Mouse (Mus musculus) midbrain, embryonic 13.5 days (tissue): Measurements from ENCODE around the gene Retn. TPM values are rescaled to one million over a fixed set of nuclear protein-coding genes. Genes with fewer than 3 reads are reported as not detected.

ENCODE experiments used
- ATAC-seq: fragments of 200-750 bp; cut with Nextera tagmentation; 2 replicates; pipeline ENCODE4 v1.8.0; 2017; ENCODE audit warnings: mild to moderate bottlenecking, moderate TSS enrichment, moderate library complexity
- H3K27ac ChIP-seq: fragments of 300-500 bp; sonication (generic); 2 replicates; pipeline ENCODE4 v1.5.1; 2015; ENCODE audit warnings: inconsistent platforms, mild to moderate bottlenecking, moderate library complexity
- H3K27me3 ChIP-seq: fragments of 300-500 bp; sonication (generic); 2 replicates; pipeline ENCODE4 v1.6.1; 2015; ENCODE audit warnings: mild to moderate bottlenecking, inconsistent platforms
- H3K36me3 ChIP-seq: fragments of 300-500 bp; sonication (generic); 2 replicates; pipeline ENCODE4 v1.6.1; 2015; ENCODE audit warnings: mild to moderate bottlenecking, inconsistent platforms
- H3K4me1 ChIP-seq: fragments of 300-500 bp; sonication (generic); replicated peaks from 2 replicates; pipeline ENCODE4 v1.6.1; 2015; ENCODE audit warnings: inconsistent platforms
- H3K4me2 ChIP-seq: fragments of 300-500 bp; sonication (generic); replicated peaks from 2 replicates; pipeline ENCODE4 v1.6.1; 2015; ENCODE audit warnings: moderate library complexity, mild to moderate bottlenecking, inconsistent platforms
- H3K4me3 ChIP-seq: fragments of 300-500 bp; sonication (generic); replicated peaks from 2 replicates; pipeline ENCODE4 v1.5.1; 2015; ENCODE audit warnings: mild to moderate bottlenecking, inconsistent platforms
- H3K9ac ChIP-seq: fragments of 300-500 bp; sonication (generic); replicated peaks from 2 replicates; pipeline ENCODE4 v1.6.1; 2015; ENCODE audit warnings: mild to moderate bottlenecking, inconsistent platforms
- H3K9me3 ChIP-seq: fragments of 300-500 bp; sonication (generic); 2 replicates; pipeline ENCODE4 v1.6.1; 2016; ENCODE audit warnings: mild to moderate bottlenecking, inconsistent platforms
- WGBS: fragments of 180-500 bp; shearing (Covaris S2); methylation state at CpG from one replicate; pipeline ENCODE4 v1.1.7; 2015; 5-methylcytosine and 5-hydroxymethylcytosine counted together
- polyA plus RNA-seq: library from polyadenylated mRNA; unstranded; fragments of >200 nt; fragmentation: Nextera tagmentation; extraction: Ambion mirVana; gene quantifications from 2 replicates; pipeline ENCODE4 v1.2.1, GENCODE M21; 2015

The Retn gene
- polyA plus RNA-seq, 1 experiment from 2014 or later = 0.24 TPM

DNA sequence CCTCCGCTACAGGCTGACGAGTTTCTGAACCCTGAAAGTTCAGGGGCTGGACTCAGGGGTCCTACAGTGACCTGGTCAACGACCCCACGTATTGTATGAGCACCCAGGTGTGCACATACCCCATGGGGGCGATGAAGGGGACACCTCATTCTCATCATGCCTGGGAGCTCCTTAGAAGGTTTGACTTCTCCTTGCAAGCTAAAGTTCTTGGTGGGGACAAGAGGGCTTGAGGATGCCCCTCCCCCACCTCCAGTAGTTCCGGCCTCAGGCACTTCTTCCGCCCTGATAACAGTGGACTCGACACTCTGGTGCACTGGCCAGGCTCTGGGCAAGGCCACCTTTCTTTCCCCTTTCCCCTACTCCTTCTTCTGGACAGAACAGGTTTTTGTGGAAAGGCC is 24.1 kb upstream of the Retn start:
- peak; percentile 3; the same call in 1 of the 2 replicates for ATAC-seq
- peak overlapping the region; percentile 52 for H3K4me3 ChIP-seq

DNA sequence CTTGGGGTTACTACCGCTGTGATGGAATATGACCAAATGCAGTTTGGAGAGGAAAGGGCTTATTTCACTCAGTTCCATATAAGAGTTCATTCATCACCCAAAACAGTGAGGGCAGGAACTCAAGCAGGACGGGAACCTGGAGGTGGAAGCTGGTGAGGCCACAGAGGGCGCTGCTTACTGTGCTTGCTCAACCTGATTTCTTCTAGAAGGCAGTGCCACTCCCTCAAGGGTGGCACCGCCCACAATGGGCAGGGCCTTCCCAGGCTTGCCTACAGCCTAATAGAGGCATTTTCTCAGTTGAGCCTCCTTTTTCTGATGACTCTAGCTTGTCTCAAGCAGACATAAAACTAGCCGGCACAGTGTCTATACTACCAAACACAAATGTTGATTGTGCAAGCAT is 9.8 kb upstream of the Retn start:
- Histone ChIP-seq H3K27ac (no peak overlapping the region), H3K4me1 (no peaks in the 10 kb centered on the region), H3K4me3 (no peak overlapping the region), H3K4me2 (no peak overlapping the region), H3K36me3 (no peaks in the 10 kb centered on the region), H3K9me3 (no peaks in the 10 kb centered on the region), H3K27me3 (no peaks in the 10 kb centered on the region), H3K9ac (no peak overlapping the region)
- WGBS = 23% methylated on average over 5 of the region's 5 CpGs
- ATAC-seq = no peak

More for the DNA sequence above, 24.1 kb upstream of the Retn start:
- WGBS = 21% methylated on average over 8 of the region's 8 CpGs
- no peak overlapping the region for H3K27ac ChIP-seq
- H3K27me3 ChIP-seq = peaks cover 28% of the 10 kb centered on the region
- 0 out of 2 replicates have a peak overlapping the region, but pooled peaks have one; percentile 56 for H3K9ac ChIP-seq
- peak overlapping the region; percentile 71 for H3K4me2 ChIP-seq
- H3K36me3 ChIP-seq = no peaks in the 10 kb centered on the region
- peaks cover 8% of the 10 kb centered on the region for H3K4me1 ChIP-seq
- no peaks in the 10 kb centered on the region for H3K9me3 ChIP-seq

DNA sequence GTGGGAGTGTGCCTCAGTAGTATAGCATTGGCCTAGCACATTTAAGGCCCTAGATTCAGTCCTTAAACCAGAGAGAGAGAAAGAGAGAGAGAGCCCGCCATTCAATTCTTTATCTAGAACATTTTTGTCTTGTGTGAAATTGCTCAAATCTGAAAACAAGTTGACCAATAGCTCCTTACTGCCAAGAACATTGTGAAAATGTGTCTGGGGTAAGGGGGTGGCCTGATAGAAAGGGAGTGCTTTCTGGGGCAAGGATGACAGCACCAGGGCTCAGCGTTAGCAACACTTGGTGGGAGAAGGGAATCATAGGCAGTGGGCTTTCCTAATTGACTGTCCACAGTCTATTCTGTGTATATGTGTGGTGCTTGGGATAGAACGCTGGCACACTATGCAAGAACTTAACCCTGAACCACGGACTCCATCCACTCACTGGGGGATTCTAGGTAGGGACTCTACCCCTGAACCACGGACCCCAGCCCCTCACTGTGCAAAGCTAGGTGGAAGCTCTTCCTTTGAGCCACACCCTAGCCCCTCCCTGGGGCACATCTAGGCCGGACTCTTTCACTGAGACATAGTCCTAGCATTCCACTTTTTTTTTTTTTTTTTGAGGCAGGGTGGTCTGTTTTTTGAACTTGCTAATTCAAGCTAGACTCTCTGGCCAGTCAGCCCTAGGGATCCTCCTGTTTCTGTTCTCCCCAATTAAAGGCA is 8.6 kb upstream of the Retn start:
- no peak overlapping the region for H3K27ac ChIP-seq
- H3K9ac ChIP-seq = no peak overlapping the region
- 85% methylated on average over 6 of the region's 6 CpGs for WGBS
- no peak overlapping the region for H3K4me2 ChIP-seq
- ATAC-seq = no peak
- no peaks in the 10 kb centered on the region for H3K4me1 ChIP-seq
- no peaks in the 10 kb centered on the region for H3K9me3 ChIP-seq
- H3K4me3 ChIP-seq = no peak overlapping the region
- no peaks in the 10 kb centered on the region for H3K27me3 ChIP-seq
- no peaks in the 10 kb centered on the region for H3K36me3 ChIP-seq

DNA sequence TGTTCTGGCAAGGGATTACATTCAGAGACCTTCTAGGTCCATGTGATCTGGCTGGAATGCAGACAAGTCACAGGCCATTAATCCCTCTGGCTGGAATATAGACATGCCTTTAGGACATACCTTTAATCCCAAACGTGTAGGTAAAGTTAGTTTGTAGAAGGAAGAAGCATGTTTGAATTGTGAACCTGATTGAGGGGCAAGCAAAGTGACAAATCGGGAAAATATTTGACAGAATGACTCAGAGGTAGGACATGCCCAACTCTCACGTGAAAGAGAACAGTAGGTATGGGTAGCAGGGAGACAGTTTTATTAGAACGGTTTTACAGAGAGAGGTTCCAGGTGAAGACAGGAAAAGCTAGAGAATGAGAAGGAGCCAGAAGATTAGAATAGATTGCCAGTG is 8.0 kb upstream of the Retn start:
- no peak overlapping the region for H3K9ac ChIP-seq
- no peak overlapping the region for H3K27ac ChIP-seq
- no peak overlapping the region for H3K4me3 ChIP-seq
- no peaks in the 10 kb centered on the region for H3K36me3 ChIP-seq
- 84% methylated on average over 4 of the region's 4 CpGs for WGBS
- no peaks in the 10 kb centered on the region for H3K27me3 ChIP-seq
- no peak for ATAC-seq
- H3K4me1 ChIP-seq = no peaks in the 10 kb centered on the region
- H3K9me3 ChIP-seq = no peaks in the 10 kb centered on the region
- no peak overlapping the region for H3K4me2 ChIP-seq

DNA sequence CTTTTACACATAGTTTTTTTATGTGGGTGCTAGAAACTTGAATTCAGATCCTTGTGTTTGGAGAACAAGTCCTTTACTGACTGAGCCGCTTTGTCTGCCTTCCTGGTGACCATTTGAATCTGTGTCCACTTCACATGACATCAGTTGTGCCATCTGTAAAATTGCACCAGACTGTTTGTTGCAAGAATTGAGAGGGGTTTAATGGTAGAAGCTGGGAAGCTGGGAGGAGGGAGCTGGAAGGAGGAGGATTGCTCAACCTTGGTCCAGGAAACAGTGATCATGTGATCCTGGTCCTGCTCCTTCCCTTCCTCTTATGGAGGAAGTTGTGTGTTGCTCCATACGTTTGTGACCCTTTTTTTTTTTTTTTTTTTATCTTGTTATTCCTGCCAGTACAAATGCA is 7.3 kb upstream of the Retn start:
- Histone ChIP-seq H3K4me2 (no peak overlapping the region), H3K9ac (no peak overlapping the region), H3K4me1 (no peaks in the 10 kb centered on the region), H3K27me3 (no peaks in the 10 kb centered on the region), H3K9me3 (no peaks in the 10 kb centered on the region), H3K4me3 (no peak overlapping the region), H3K27ac (no peak overlapping the region), H3K36me3 (no peaks in the 10 kb centered on the region)
- 73% methylated on average over 2 of the region's 2 CpGs for whole genome bisulfite sequencing
- no peak for ATAC-seq

DNA sequence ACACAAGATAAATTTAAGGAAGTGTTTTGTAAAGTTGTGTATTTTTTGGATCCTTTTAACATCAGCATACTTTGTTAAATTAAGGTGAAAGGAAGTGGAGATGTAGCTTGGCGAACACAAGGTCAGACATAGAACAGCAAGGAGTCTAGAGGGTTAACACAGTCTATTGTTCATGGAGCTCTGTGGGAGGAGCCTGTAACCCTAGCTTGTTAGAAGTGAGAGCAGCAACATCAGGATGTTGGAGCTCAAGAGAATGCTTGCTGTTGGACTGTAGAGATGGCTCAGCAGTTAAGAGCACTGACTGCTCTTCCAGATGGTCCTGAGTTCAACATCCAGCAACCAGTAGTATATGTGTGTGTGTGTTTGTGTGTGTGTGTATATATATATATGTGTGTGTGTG is 6.6 kb upstream of the Retn start:
- ATAC-seq = no peak
- no peaks in the 10 kb centered on the region for H3K27me3 ChIP-seq

DNA sequence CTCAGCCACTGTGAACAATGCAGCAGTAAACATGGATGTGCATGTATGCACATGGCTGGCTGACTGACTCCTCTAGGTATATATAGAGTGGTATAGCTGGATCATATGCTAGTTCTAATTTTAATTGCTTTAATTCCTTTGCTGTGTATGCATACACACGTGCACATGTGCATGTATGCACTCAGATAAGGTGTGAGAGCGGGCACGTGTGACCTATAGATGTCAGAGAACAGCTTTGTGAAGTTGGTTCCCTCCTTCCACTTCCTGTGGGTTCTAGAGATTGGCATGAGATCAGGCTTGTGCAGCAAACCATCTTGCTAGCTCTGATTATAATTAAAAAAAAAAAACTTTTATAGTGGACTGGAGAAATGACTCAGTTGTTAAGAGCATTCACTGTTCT is 2.7 kb upstream of the Retn start:
- H3K4me2 ChIP-seq = no peak overlapping the region
- peaks cover 9% of the 10 kb centered on the region for H3K4me1 ChIP-seq
- 70% methylated on average over 3 of the region's 3 CpGs for WGBS
- H3K9ac ChIP-seq = no peak overlapping the region
- H3K27ac ChIP-seq = no peak overlapping the region
- no peaks in the 10 kb centered on the region for H3K27me3 ChIP-seq
- H3K36me3 ChIP-seq = no peaks in the 10 kb centered on the region
- ATAC-seq = no peak
- no peaks in the 10 kb centered on the region for H3K9me3 ChIP-seq
- no peak overlapping the region for H3K4me3 ChIP-seq

More for the DNA sequence above, 6.6 kb upstream of the Retn start:
- 48% methylated on average over 1 of the region's 1 CpGs for WGBS
- Histone ChIP-seq H3K4me1 (no peaks in the 10 kb centered on the region), H3K36me3 (no peaks in the 10 kb centered on the region), H3K9me3 (no peaks in the 10 kb centered on the region), H3K4me3 (no peak overlapping the region), H3K9ac (no peak overlapping the region), H3K27ac (no peak overlapping the region), H3K4me2 (no peak overlapping the region)

DNA sequence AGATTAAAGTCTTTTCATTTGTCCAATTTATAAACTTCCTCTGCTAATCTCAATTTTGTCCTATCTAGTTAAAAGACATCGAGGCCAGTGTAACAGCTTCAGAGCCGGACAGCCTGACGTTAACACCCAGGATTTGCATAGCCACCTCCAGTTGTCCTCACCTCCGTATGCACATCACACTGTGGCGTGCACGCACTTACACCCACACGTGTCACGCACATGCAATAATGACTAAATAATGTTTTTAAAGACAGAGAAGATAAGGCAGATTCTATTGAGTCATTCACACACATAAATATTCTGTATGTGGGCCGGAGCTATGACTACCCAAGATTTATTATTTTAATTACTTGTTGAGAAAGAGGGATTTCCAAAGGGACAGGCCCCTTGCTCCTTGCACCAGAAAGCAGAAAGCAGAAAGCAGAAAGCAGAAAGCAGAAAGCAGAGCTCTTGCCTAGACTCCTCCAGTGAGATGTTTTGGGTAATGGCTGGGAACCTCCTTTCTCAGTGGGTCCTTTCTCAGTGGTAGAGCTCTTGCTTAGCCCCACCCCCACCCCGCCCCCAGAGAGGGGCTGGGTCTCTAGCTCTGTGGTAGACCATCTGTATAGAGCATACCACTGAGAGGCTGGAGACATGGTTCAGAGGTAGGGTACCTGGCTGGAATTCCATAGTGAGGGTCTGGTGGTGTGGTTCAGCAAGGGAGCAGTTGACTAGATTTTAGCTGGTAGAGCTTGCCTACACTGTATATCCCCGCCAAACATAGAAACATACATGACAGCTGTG is 653 bp upstream of the Retn start:
- H3K4me2 ChIP-seq = no peak overlapping the region
- no peak overlapping the region for H3K4me3 ChIP-seq
- no peak overlapping the region for H3K9ac ChIP-seq
- H3K27me3 ChIP-seq = no peaks in the 10 kb centered on the region
- 75% methylated on average over 11 of the region's 11 CpGs for WGBS
- ATAC-seq = no peak
- H3K27ac ChIP-seq = no peak overlapping the region
- no peaks in the 10 kb centered on the region for H3K9me3 ChIP-seq
- H3K36me3 ChIP-seq = no peaks in the 10 kb centered on the region
- H3K4me1 ChIP-seq = peaks cover 9% of the 10 kb centered on the region

DNA sequence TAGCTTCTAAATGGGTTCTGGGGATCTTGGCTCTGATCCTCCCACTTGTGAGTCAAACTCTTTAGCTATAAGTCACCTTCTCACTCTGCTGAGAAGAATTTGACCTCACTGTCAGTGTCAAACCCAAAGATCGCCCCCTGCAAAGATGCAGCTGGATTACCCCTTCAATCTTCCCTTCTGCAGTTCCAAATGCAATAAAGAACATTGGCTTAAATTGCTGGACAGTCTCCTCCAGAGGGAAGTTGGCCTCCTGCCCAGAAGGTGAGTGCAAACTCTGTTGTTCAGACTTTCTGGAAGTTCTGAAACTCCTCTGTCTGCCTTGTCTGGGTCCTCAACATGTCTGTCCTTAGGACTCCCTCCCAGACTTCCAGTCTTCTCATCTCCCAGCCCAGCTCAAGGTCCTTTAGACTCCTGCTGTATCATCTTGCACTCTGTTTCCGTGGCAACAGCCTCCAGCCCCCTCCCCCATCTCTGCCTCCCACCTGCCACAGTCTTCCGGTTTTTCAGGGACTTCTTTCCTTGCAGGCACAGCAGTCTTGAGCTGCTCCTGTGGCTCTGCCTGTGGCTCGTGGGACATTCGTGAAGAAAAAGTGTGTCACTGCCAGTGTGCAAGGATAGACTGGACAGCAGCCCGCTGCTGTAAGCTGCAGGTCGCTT is 1.3 kb downstream of the Retn start:
- peak; percentile 58; the same call in 1 of the 2 replicates for ATAC-seq
- Histone ChIP-seq H3K27me3 (no peaks in the 10 kb centered on the region), H3K4me1 (peaks cover 9% of the 10 kb centered on the region), H3K9ac (0 out of 2 replicates have a peak overlapping the region, but pooled peaks have one; percentile 1), H3K27ac (no peak overlapping the region), H3K9me3 (no peaks in the 10 kb centered on the region), H3K4me3 (no peak overlapping the region), H3K36me3 (no peaks in the 10 kb centered on the region), H3K4me2 (peak overlapping the region; percentile 29)
- 16% methylated on average over 7 of the region's 7 CpGs for WGBS

DNA sequence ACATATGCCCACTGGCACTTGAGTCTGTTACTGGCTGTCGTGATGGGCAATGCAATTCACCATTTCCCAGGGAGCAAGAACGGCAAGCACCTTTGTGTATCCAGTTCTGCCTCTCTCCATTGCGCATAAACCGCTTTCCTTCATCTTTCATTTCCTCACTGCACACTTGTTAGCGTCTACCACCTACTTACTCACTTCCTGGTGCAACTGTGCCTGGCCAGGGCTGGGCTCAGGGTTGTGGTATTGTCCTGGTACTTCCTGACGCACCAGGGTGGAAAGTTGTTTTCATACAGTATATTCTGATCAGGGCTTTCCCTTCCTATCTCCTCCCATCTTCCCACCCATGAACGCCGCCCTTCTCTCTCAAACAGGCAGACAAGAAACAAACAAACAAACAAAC is 5.3 kb downstream of the Retn start:
- Histone ChIP-seq H3K4me3 (no peak overlapping the region), H3K4me2 (no peak overlapping the region), H3K4me1 (peaks cover 9% of the 10 kb centered on the region), H3K9ac (no peak overlapping the region), H3K9me3 (no peaks in the 10 kb centered on the region), H3K27ac (no peak overlapping the region), H3K36me3 (no peaks in the 10 kb centered on the region), H3K27me3 (no peaks in the 10 kb centered on the region)
- no peak for ATAC-seq
- 89% methylated on average over 8 of the region's 8 CpGs for WGBS

DNA sequence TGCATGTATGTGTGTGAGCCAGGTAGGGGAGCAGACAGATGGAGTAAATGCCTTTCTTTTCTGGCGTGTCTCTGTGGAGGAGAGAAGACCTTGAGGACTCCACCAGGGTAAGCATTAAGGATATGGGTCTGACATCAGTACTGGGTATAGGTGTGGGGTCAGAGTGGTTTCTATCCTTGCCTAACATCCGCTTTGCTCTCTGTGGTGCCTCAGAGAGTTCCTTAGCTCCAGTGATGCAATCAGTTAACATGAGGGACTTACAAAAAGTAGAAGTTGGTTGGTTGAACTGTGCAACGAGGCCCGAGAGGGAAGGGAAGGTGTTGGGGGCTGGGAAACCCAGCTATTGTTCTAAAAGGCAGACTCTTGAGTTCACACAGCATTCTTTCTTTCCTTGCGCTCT is 8.8 kb downstream of the Retn start:
- Histone ChIP-seq H3K4me2 (no peak overlapping the region), H3K9me3 (no peaks in the 10 kb centered on the region), H3K36me3 (no peaks in the 10 kb centered on the region), H3K9ac (no peak overlapping the region), H3K4me1 (no peaks in the 10 kb centered on the region), H3K27ac (no peak overlapping the region), H3K27me3 (no peaks in the 10 kb centered on the region), H3K4me3 (no peak overlapping the region)
- WGBS = 70% methylated on average over 5 of the region's 5 CpGs
- no peak for ATAC-seq

DNA sequence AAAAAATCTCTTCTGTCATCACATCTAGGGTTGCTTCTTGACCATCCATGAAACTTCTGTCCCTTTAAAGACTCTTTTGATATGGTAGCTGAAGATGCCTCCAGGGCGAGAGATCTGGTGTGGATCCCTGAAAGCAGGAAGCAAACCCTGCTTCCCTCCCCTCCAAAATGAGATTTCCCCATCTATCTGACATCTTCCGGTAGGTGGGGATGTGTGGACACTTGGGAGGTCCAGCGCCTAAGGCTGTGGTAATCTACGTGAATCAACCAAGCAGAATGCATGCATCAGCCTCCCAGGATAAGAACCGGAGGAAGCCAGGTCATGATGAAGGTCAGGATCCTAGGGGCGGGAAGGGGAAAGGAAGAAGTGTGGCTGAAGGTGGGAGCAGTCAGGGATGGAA is 9.9 kb downstream of the Retn start, which contains the start of gene Mcemp1:
Gene Mcemp1 (plus strand): TSS at position 248 of the 400 bp plus-strand sequence.
- Histone ChIP-seq H3K4me2 (no peak within 1 kb of the TSS), H3K4me3 (no peak within 1 kb of the TSS), H3K36me3 (no peaks in the 10 kb centered on the region), H3K9me3 (no peaks in the 10 kb centered on the region), H3K4me1 (no peaks in the 10 kb centered on the region), H3K9ac (no peak within 1 kb of the TSS), H3K27ac (no peak within 1 kb of the TSS), H3K27me3 (no peaks in the 10 kb centered on the region)
- 78% methylated on average over 6 of the region's 6 CpGs for WGBS
- no peak for ATAC-seq
